In the genomic region with DNA sequence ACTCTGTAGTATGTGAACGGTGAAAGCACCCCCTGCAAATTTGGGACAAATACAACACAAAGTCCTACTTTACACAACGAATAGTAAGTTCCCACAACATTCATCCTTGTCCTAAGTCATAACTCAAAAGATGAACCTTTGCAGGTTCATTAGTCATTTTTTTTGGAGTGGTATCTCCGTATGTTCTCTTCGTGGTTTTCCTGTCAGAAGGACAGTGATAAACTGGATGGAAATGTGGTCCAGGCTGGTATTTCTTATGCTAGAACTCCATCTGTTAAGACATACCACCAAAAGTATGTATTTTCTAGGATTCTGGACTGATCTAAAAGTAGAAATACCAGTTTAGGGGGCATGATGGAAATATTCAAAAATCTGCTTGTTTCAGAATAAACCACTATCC, we compare ENCODE assay signal across 9 mouse cellular contexts. TPM values are rescaled to one million over a fixed set of nuclear protein-coding genes. Genes with fewer than 3 reads are reported as not detected.
DNase-seq lines count a peak whose midpoint lies in the region; ATAC-seq lines count a peak whose summit lies in the region.
"Had no signal": no experiment of that assay in that cellular context is flagged by ENCODE, and none has a peak within 500 bp of the region (broad histone marks: within the 10 kb centered on the region; RNA-seq: fewer than 3 reads in every experiment).

No protein-coding gene starts in this region.

- WGBS in neural tube, embryonic 12.5 days: 84% methylated on average over 4 of the region's 4 CpGs
- 77% methylated on average over 4 of the region's 4 CpGs for WGBS in forebrain, embryonic 15.5 days
- WGBS in liver, embryonic 11.5 days: 56% methylated on average over 4 of the region's 4 CpGs
- WGBS in stomach, embryonic 16.5 days: 67% methylated on average over 4 of the region's 4 CpGs

- H3K4me3 ChIP-seq in neural tube, embryonic 12.5 days: no peak overlapping the region
- peak overlapping the region; percentile 64 for H3K4me3 ChIP-seq in forebrain, embryonic 15.5 days
- peak overlapping the region; percentile 80 for H3K4me3 ChIP-seq in liver, embryonic 11.5 days (ENCODE audit: low read depth, low read length)
- H3K4me3 ChIP-seq in stomach, embryonic 16.5 days (replicated peaks; ENCODE audit: low read length): peak overlapping the region; percentile 78

- no peaks in the 10 kb centered on the region for H3K9me3 ChIP-seq in neural tube, embryonic 12.5 days
- no peaks in the 10 kb centered on the region for H3K9me3 ChIP-seq in forebrain, embryonic 15.5 days
- H3K9me3 ChIP-seq in liver, embryonic 11.5 days (ENCODE audit: control insufficient read depth, low read length): no peaks in the 10 kb centered on the region
- H3K9me3 ChIP-seq in stomach, embryonic 16.5 days (replicated peaks; ENCODE audit: control insufficient read depth, low read length): no peaks in the 10 kb centered on the region

- H3K27me3 ChIP-seq in neural tube, embryonic 12.5 days (replicated peaks): no peaks in the 10 kb centered on the region
- H3K27me3 ChIP-seq in forebrain, embryonic 15.5 days: no peaks in the 10 kb centered on the region
- H3K27me3 ChIP-seq in liver, embryonic 11.5 days (replicated peaks; ENCODE audit: control insufficient read depth, insufficient read depth, low read length): no peaks in the 10 kb centered on the region
- no peaks in the 10 kb centered on the region for H3K27me3 ChIP-seq in stomach, embryonic 16.5 days (ENCODE audit: control insufficient read depth, insufficient read depth, low read length)

- peak overlapping the region; percentile 88 for H3K4me2 ChIP-seq in neural tube, embryonic 12.5 days (replicated peaks)
- H3K4me2 ChIP-seq in forebrain, embryonic 15.5 days (replicated peaks): peak overlapping the region; percentile 76
- peak overlapping the region; percentile 93 for H3K4me2 ChIP-seq in liver, embryonic 11.5 days
- H3K4me2 ChIP-seq in stomach, embryonic 16.5 days (ENCODE audit: low read depth, low read length): peak overlapping the region; percentile 65

- ATAC-seq in neural tube, embryonic 12.5 days (ENCODE audit: low FRiP score, low read depth): no peak
- no peak for ATAC-seq in forebrain, embryonic 15.5 days (replicated peaks)
- ATAC-seq in liver, embryonic 11.5 days (replicated peaks; ENCODE audit: low FRiP score): no peak
- ATAC-seq in stomach, embryonic 16.5 days (ENCODE audit: insufficient read depth, low FRiP score): no peak
- ATAC-seq in megakaryocyte-erythroid progenitor cell, adult 5-6 weeks (replicated peaks; ENCODE audit: low FRiP score, low TSS enrichment, poor library complexity, severe bottlenecking): no peak

- H3K4me1 ChIP-seq in neural tube, embryonic 12.5 days: 0 out of 2 replicates have a peak, but pooled peaks cover 12% of the 10 kb centered on the region
- peaks cover 19% of the 10 kb centered on the region for H3K4me1 ChIP-seq in forebrain, embryonic 15.5 days
- peaks cover 3% of the 10 kb centered on the region for H3K4me1 ChIP-seq in liver, embryonic 11.5 days (replicated peaks; ENCODE audit: control insufficient read depth, insufficient read depth, low read length)
- peaks cover 4% of the 10 kb centered on the region; the same call in 1 of the 2 replicates for H3K4me1 ChIP-seq in stomach, embryonic 16.5 days (ENCODE audit: control insufficient read depth, insufficient read depth, low read length)

- H3K9ac ChIP-seq in neural tube, embryonic 12.5 days: no peak overlapping the region
- H3K9ac ChIP-seq in forebrain, embryonic 15.5 days (replicated peaks): no peak overlapping the region
- no peak overlapping the region; the same call in 1 of the 2 replicates for H3K9ac ChIP-seq in liver, embryonic 11.5 days (ENCODE audit: low read depth, low read length)
- H3K9ac ChIP-seq in stomach, embryonic 16.5 days (ENCODE audit: low read length): peak overlapping the region; percentile 83; the same call in 1 of the 2 replicates

- no peak for DNase-seq in neural tube, embryonic 10.5 days (ENCODE audit: extremely low spot score, low spot score)
- no peak for DNase-seq in liver, embryonic 11.5 days (ENCODE audit: low spot score)
- no peak for DNase-seq in ovary, adult 18-20 months (ENCODE audit: low spot score)
- DNase-seq in urinary bladder, adult 2 months (ENCODE audit: low spot score): no peak
- DNase-seq: adrenal gland, adult 8-10 months had no signal

- H3K36me3 ChIP-seq in neural tube, embryonic 12.5 days: peaks cover 3% of the 10 kb centered on the region
- peaks cover 5% of the 10 kb centered on the region; the same call in 1 of the 2 replicates for H3K36me3 ChIP-seq in forebrain, embryonic 15.5 days
- H3K36me3 ChIP-seq in liver, embryonic 11.5 days (ENCODE audit: control insufficient read depth, insufficient read depth, low read length): peaks cover 2% of the 10 kb centered on the region; the same call in 1 of the 2 replicates
- H3K36me3 ChIP-seq in stomach, embryonic 16.5 days (ENCODE audit: control insufficient read depth, insufficient read depth, low read length): no peaks in the 10 kb centered on the region

- H3K27ac ChIP-seq in neural tube, embryonic 12.5 days: no peak overlapping the region
- no peak overlapping the region for H3K27ac ChIP-seq in forebrain, embryonic 15.5 days (replicated peaks)
- H3K27ac ChIP-seq in liver, embryonic 11.5 days (ENCODE audit: low read depth, low read length): no peak overlapping the region
- peak overlapping the region; percentile 29; the same call in 1 of the 2 replicates for H3K27ac ChIP-seq in stomach, embryonic 16.5 days (ENCODE audit: low read length)

RNA-seq across cellular contexts. Expression of gene Erlin1, which starts 1.4 kb away (rescaled TPM):
- polyA plus RNA-seq in neural tube, embryonic 12.5 days (2016; fragmentation: Nextera tagmentation; extraction: Ambion mirVana): 18.4 and 20.6 TPM in 2 replicates
- 18.8 and 20.0 TPM in 2 replicates for polyA plus RNA-seq in forebrain, embryonic 15.5 days (2015; fragmentation: Nextera tagmentation; extraction: Ambion mirVana)
- 22.4 and 24.2 TPM in 2 replicates for polyA plus RNA-seq in liver, embryonic 11.5 days (2014; fragmentation: Nextera tagmentation; extraction: Ambion mirVana)
- 48.9 and 56.6 TPM in 2 replicates for polyA plus RNA-seq in stomach, embryonic 16.5 days (2015; fragmentation: Nextera tagmentation; extraction: Ambion mirVana)
- total RNA-seq in megakaryocyte-erythroid progenitor cell, adult 5-6 weeks (2014; fragmentation: Nextera tagmentation): 20.0 and 27.8 TPM in 2 replicates
- total RNA-seq in megakaryocyte-erythroid progenitor cell, adult 5-6 weeks (2017): 18.7 and 19.3 TPM in 2 replicates
- 21.8 and 29.5 TPM in 2 replicates for polyA plus RNA-seq in urinary bladder, adult 2 months (2012; rRNA removed)

RNA-seq across cellular contexts. Expression of gene Chuk, which starts 39.0 kb away (rescaled TPM):
- 60.8 and 69.1 TPM in 2 replicates for polyA plus RNA-seq in neural tube, embryonic 12.5 days (2016; fragmentation: Nextera tagmentation; extraction: Ambion mirVana)
- 66.0 and 67.5 TPM in 2 replicates for polyA plus RNA-seq in forebrain, embryonic 15.5 days (2015; fragmentation: Nextera tagmentation; extraction: Ambion mirVana)
- polyA plus RNA-seq in liver, embryonic 11.5 days (2014; fragmentation: Nextera tagmentation; extraction: Ambion mirVana): 42.2 and 44.4 TPM in 2 replicates
- 38.9 and 44.0 TPM in 2 replicates for polyA plus RNA-seq in stomach, embryonic 16.5 days (2015; fragmentation: Nextera tagmentation; extraction: Ambion mirVana)
- 51.8 and 62.3 TPM in 2 replicates for total RNA-seq in megakaryocyte-erythroid progenitor cell, adult 5-6 weeks (2014; fragmentation: Nextera tagmentation)
- 66.0 and 75.8 TPM in 2 replicates for total RNA-seq in megakaryocyte-erythroid progenitor cell, adult 5-6 weeks (2017)
- polyA plus RNA-seq in urinary bladder, adult 2 months (2012; rRNA removed): 53.4 and 70.8 TPM in 2 replicates

RNA-seq across cellular contexts. Expression of gene Cyp2c23, which starts 39.2 kb away (rescaled TPM):
- polyA plus RNA-seq in neural tube, embryonic 12.5 days (2016; fragmentation: Nextera tagmentation; extraction: Ambion mirVana): not detected in 2 replicates
- 0.11 TPM in 1 of 2 replicates, not detected in the other for polyA plus RNA-seq in forebrain, embryonic 15.5 days (2015; fragmentation: Nextera tagmentation; extraction: Ambion mirVana)
- 4.4 and 5.1 TPM in 2 replicates for polyA plus RNA-seq in liver, embryonic 11.5 days (2014; fragmentation: Nextera tagmentation; extraction: Ambion mirVana)
- polyA plus RNA-seq in stomach, embryonic 16.5 days (2015; fragmentation: Nextera tagmentation; extraction: Ambion mirVana): 4.0 and 4.1 TPM in 2 replicates
- total RNA-seq in megakaryocyte-erythroid progenitor cell, adult 5-6 weeks (2014; fragmentation: Nextera tagmentation): not detected in 2 replicates
- not detected in 2 replicates for total RNA-seq in megakaryocyte-erythroid progenitor cell, adult 5-6 weeks (2017)
- polyA plus RNA-seq in urinary bladder, adult 2 months (2012; rRNA removed): 2.2 and 2.5 TPM in 2 replicates
